Mouse (Mus musculus) midbrain, embryonic 13.5 days (tissue): ENCODE results near the gene Atf3. TPM values are rescaled to one million over a fixed set of nuclear protein-coding genes. Genes with fewer than 3 reads are reported as not detected.

Experiments used
- ATAC-seq: fragments of 200-750 bp; cut with Nextera tagmentation; 2 replicates; pipeline ENCODE4 v1.8.0; 2017; ENCODE audit warnings: mild to moderate bottlenecking, moderate TSS enrichment, moderate library complexity
- H3K27ac ChIP-seq: fragments of 300-500 bp; sonication (generic); 2 replicates; pipeline ENCODE4 v1.5.1; 2015; ENCODE audit warnings: inconsistent platforms, mild to moderate bottlenecking, moderate library complexity
- H3K27me3 ChIP-seq: fragments of 300-500 bp; sonication (generic); 2 replicates; pipeline ENCODE4 v1.6.1; 2015; ENCODE audit warnings: mild to moderate bottlenecking, inconsistent platforms
- H3K36me3 ChIP-seq: fragments of 300-500 bp; sonication (generic); 2 replicates; pipeline ENCODE4 v1.6.1; 2015; ENCODE audit warnings: mild to moderate bottlenecking, inconsistent platforms
- H3K4me1 ChIP-seq: fragments of 300-500 bp; sonication (generic); replicated peaks from 2 replicates; pipeline ENCODE4 v1.6.1; 2015; ENCODE audit warnings: inconsistent platforms
- H3K4me2 ChIP-seq: fragments of 300-500 bp; sonication (generic); replicated peaks from 2 replicates; pipeline ENCODE4 v1.6.1; 2015; ENCODE audit warnings: moderate library complexity, mild to moderate bottlenecking, inconsistent platforms
- H3K4me3 ChIP-seq: fragments of 300-500 bp; sonication (generic); replicated peaks from 2 replicates; pipeline ENCODE4 v1.5.1; 2015; ENCODE audit warnings: mild to moderate bottlenecking, inconsistent platforms
- H3K9ac ChIP-seq: fragments of 300-500 bp; sonication (generic); replicated peaks from 2 replicates; pipeline ENCODE4 v1.6.1; 2015; ENCODE audit warnings: mild to moderate bottlenecking, inconsistent platforms
- H3K9me3 ChIP-seq: fragments of 300-500 bp; sonication (generic); 2 replicates; pipeline ENCODE4 v1.6.1; 2016; ENCODE audit warnings: mild to moderate bottlenecking, inconsistent platforms
- WGBS: fragments of 180-500 bp; shearing (Covaris S2); methylation state at CpG from one replicate; pipeline ENCODE4 v1.1.7; 2015; 5-methylcytosine and 5-hydroxymethylcytosine counted together
- polyA plus RNA-seq: library from polyadenylated mRNA; unstranded; fragments of >200 nt; fragmentation: Nextera tagmentation; extraction: Ambion mirVana; gene quantifications from 2 replicates; pipeline ENCODE4 v1.2.1, GENCODE M21; 2015

Atf3 gene
- polyA plus RNA-seq, 1 experiment from 2014 or later = 0.83 TPM

DNA sequence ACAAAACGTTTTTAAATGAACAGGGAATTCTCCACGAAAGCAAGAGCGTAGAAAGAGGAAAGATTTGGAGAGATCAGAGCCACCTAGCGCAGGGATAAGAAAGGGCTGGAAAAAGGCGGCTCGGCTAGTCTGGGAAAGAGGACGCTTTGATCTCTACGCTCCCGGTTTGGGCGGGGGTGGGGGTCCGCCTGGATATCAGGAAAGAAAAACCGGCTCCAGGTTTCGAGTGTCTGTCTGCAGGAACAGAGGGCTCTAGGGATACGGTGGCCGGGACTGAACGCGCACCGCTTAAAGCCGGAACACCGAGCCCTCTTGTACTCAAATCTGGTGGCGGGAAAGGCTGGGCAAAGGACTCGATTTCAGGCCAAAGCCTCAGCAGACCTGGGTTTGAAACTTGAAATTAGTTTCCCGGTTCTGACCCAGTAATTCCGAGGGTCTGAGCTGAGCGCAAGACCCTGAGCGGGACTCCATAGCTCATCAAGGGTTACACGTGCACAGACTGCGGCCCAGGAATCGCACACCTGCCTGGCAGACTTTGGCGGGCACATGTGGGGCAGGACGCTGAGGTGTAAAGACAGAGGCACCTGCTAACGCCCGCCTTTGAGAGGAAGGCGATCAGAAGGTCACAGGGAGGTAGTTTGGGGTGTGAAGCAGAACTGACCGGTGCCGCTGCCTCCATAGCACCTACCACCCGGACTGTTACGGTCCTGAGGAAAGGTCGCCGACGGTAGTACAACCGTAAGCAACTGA is 33.6 kb downstream of the Atf3 start:
- ATAC-seq = peak; percentile 9; the same call in 1 of the 2 replicates
- Histone ChIP-seq H3K9me3 (no peaks in the 10 kb centered on the region), H3K27me3 (peaks cover 96% of the 10 kb centered on the region), H3K4me2 (peak overlapping the region; percentile 92), H3K4me1 (peaks cover 49% of the 10 kb centered on the region), H3K4me3 (peak overlapping the region; percentile 51), H3K27ac (no peak overlapping the region), H3K36me3 (no peaks in the 10 kb centered on the region), H3K9ac (peak overlapping the region; percentile 42; the same call in 1 of the 2 replicates)
- 1% methylated on average over 42 of the region's 42 CpGs for WGBS

DNA sequence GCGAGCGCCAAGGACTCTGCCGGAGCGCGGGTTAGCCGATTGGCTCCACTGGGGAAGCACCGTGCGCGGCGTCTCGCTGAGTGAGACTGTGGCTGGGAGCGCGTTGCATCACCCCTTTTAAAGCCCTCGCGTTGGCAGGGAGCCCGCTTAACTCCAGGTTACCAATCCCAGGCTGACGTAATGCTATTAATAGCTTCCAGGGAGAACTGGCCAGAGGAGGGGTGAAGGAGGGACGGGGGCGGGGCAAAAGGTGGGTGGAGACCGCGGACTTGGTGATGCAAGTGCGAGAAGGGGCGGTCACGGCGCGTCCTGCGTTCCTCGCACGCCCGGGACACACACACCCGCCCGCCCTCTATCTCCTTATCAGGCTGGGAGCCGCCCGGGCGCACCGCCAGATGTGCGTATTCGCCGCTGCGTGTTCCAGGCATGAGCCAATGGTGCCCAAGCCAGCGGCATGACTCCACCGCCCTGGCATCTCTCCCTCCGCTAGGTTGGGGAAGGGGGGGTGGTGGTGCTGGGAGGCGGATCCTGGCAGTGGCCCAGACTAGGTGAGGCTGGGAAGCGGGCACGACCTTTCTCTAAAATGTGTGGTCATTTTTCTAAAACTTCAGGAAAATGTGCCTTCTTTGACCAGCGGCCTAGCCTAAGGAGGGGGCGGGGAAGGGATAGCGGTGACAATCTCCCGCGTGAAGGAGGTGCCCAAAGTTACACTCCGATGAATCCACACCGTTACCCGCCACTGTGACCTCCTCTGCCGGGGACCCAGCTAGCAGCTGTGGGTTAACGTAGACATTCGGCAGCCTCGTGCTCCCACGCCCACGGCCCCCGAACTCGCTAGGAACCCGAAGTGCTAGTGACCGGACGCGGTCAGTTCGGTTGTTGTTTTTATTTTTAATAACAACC is 34.4 kb downstream of the Atf3 start:
- Histone ChIP-seq H3K9me3 (no peaks in the 10 kb centered on the region), H3K9ac (peak overlapping the region; percentile 62), H3K4me3 (peak overlapping the region; percentile 51), H3K27me3 (peaks cover 90% of the 10 kb centered on the region), H3K4me1 (peaks cover 53% of the 10 kb centered on the region), H3K36me3 (no peaks in the 10 kb centered on the region), H3K27ac (no peak overlapping the region), H3K4me2 (peak overlapping the region; percentile 92)
- peak; percentile 83 for ATAC-seq
- WGBS = under 1% methylated on average over 65 of the region's 67 CpGs

DNA sequence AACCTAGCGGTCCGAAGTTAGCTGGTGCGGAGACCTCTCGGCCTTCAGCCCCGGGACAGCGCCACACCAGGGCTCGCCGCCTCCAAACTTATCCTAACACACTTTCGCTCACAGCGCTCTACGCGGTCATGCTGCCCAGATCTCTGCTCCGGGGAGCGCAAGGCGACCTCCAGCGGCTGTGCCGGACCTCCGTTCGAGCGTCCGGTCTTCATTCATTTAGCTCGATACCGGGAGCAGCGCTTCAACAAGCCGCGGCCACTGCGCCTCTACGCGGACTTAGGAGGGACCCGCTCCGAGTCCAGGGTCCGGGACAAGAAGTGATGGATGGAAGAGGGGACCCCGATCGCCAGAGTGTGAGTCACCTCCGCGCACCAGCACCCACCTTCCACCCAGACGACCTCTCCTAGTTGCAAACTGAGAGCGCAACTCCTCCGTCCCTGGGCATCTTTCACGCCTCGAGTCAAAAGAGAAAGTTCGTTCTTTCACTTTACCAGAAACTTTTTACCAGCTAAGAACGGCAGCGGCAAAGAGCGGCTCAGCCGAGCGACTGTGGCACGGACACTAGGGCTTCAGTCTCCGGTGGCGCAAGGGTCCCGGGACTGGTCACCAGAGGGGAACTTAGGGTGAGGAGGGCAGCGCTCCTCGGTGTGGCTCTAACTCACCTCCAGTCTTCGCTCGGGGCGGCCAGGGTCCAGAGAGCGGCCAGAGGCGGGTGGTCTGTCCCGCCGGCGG is 35.2 kb downstream of the Atf3 start:
- H3K9ac ChIP-seq = peak overlapping the region; percentile 62
- WGBS = 1% methylated on average over 61 of the region's 61 CpGs
- peaks cover 88% of the 10 kb centered on the region for H3K27me3 ChIP-seq
- no peak; the same call in 1 of the 2 replicates for ATAC-seq
- no peaks in the 10 kb centered on the region for H3K9me3 ChIP-seq
- H3K27ac ChIP-seq = no peak overlapping the region
- H3K36me3 ChIP-seq = no peaks in the 10 kb centered on the region
- peak overlapping the region; percentile 51 for H3K4me3 ChIP-seq
- peaks cover 56% of the 10 kb centered on the region for H3K4me1 ChIP-seq
- peak overlapping the region; percentile 92 for H3K4me2 ChIP-seq

DNA sequence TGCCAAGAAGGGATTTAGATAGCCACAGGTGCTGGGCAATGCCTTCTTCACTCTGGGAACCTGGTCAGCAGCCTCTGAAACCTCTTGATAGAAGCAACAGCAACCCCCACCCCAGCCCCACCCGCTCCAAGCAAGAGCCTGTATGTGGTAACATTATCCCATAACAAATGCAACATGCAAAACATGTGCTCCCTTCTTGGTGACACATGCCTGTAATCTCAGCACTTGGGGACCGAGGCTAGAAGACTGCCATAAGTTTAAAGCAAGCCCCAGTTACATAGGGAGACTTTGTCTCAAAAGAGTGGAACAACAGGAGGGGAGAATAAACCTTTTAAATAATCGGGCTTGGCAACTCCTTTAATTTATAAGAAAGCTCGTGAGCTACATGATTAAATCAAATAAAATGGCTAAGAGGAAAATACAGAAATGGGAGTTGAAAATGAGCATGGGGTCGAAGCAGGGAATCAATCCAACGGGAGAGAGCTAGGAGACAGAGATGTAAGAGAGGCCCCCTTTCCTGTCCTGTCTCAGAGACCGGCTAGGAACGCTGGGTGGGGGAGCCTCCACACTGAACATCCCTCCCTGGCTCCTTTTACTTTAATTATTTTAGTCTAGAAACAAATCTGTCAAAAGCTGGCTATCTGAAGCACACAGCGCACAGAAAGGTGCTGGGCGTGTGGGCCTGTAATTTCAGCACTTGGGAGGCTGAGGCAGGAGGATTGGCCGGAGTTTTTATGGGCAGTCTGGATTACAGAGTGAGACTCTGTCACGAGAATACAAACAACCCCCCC is 36.2 kb downstream of the Atf3 start:
- Histone ChIP-seq H3K27ac (no peak overlapping the region), H3K9me3 (no peaks in the 10 kb centered on the region), H3K36me3 (no peaks in the 10 kb centered on the region), H3K4me3 (peak overlapping the region; percentile 51; the same call in 1 of the 2 replicates), H3K4me2 (peak overlapping the region; percentile 92), H3K27me3 (peaks cover 81% of the 10 kb centered on the region), H3K9ac (no peak overlapping the region), H3K4me1 (peaks cover 52% of the 10 kb centered on the region)
- 50% methylated on average over 12 of the region's 12 CpGs for WGBS
- no peak for ATAC-seq

DNA sequence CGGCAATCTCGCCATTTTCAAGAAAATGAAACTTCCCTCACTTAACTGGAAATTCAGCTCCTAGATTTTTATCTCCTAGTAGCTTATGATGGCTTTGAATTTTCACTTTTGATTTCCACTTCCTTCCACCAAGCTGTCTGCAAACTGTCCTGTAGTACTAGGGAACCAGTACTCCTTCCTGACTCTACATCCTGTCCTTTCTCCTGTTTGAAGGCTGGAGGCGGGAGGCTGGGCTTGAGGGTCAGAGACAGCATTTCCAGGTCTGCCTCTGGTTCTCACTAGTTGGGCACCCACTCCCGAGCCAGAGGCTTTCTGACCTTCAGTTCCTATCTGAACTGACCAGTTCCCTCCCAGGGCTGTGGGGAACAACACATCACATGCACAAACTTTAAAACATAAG is 37.4 kb downstream of the Atf3 start:
- Histone ChIP-seq H3K36me3 (no peaks in the 10 kb centered on the region), H3K4me1 (peaks cover 39% of the 10 kb centered on the region), H3K27me3 (peaks cover 70% of the 10 kb centered on the region), H3K27ac (no peak overlapping the region), H3K9ac (no peak overlapping the region), H3K4me3 (no peak overlapping the region), H3K9me3 (no peaks in the 10 kb centered on the region), H3K4me2 (no peak overlapping the region)
- 69% methylated on average over 4 of the region's 4 CpGs for WGBS
- ATAC-seq = no peak

DNA sequence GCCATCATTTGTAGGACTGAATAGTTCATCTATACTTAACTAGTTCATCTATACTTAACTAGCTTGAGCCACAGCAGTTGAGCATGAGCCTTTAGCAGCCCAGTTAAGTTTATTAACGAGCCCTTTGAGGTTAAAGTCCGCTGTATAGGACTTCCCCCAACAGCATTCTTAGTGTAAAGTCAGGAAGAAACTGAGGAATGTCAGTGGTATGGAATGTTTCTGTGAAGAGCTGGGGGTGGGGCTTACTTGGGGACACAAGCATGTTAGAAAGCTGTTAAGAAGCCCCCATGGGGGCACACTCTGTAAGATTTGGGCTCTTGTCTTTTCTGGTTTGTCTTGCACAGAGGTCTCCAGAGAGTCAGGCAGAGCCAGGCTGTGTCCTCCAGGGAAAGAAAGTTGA is 38.0 kb downstream of the Atf3 start:
- no peak overlapping the region for H3K27ac ChIP-seq
- no peak overlapping the region for H3K4me3 ChIP-seq
- H3K36me3 ChIP-seq = no peaks in the 10 kb centered on the region
- no peak overlapping the region for H3K9ac ChIP-seq
- H3K4me2 ChIP-seq = no peak overlapping the region
- 49% methylated on average over 2 of the region's 2 CpGs for WGBS
- peaks cover 34% of the 10 kb centered on the region for H3K4me1 ChIP-seq
- H3K27me3 ChIP-seq = peaks cover 64% of the 10 kb centered on the region
- no peak for ATAC-seq
- no peaks in the 10 kb centered on the region for H3K9me3 ChIP-seq

DNA sequence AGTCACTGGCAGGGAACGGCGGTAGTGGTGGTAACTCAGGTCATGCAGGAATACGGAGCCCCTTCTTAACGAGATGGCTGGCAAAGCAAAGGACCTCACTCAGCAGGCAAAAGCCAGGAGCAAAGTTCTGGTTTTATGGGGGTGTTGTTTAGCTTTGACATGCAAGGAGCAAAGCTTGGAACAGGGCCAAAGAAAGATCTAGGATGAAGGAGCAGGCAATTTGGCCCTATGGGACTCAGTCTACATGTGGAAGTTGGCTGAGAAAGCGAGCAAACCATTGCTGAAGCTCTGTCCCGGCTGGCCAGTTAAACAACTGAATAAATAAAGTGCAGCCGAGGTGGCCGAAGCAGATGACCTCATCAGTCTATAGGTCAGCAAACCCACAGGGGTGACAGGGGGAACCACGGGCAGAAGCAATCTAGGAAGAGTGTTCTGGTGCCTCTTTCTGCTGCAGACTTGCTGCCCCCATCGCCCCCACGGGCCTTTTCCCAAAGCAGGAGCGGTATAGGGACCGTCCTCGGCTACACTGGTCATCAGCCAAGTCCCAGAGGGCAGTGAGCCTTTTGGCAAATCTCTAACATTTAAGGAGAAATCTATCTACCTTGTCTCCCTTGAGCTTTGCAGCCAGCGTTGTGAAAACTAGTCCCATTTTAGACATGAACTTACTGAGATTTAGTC is 39.2 kb downstream of the Atf3 start:
- Histone ChIP-seq H3K4me3 (no peak overlapping the region), H3K27me3 (peaks cover 52% of the 10 kb centered on the region)
- WGBS = 44% methylated on average over 15 of the region's 15 CpGs

DNA sequence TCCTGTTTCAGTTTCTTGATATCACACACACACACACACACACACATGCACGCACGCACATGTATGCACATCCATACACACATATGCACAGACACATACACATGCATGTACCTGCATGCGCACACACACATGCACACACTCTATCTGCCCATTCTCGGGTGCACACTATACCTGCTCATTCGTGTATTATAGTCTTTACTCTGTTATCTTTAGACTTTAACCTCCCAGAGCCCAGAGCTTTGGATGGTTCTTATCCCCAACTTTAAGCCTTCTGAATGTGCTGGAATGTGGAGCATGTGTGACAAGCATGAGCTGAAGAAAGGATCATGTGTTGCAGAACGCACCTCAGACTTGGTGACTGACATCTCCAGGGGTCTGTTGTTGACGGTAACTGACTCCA is 41.0 kb downstream of the Atf3 start:
- Histone ChIP-seq H3K4me1 (peaks cover 7% of the 10 kb centered on the region; the same call in 1 of the 2 replicates), H3K4me2 (no peak overlapping the region), H3K9me3 (no peaks in the 10 kb centered on the region), H3K4me3 (no peak overlapping the region), H3K27ac (no peak overlapping the region), H3K9ac (no peak overlapping the region), H3K36me3 (no peaks in the 10 kb centered on the region), H3K27me3 (peaks cover 34% of the 10 kb centered on the region)
- no peak for ATAC-seq
- 81% methylated on average over 7 of the region's 7 CpGs for WGBS

More for the DNA sequence above, 39.2 kb downstream of the Atf3 start:
- no peak for ATAC-seq
- no peak overlapping the region for H3K9ac ChIP-seq
- no peak overlapping the region for H3K27ac ChIP-seq
- no peaks in the 10 kb centered on the region for H3K9me3 ChIP-seq
- no peaks in the 10 kb centered on the region for H3K36me3 ChIP-seq
- H3K4me1 ChIP-seq = peaks cover 22% of the 10 kb centered on the region
- no peak overlapping the region for H3K4me2 ChIP-seq

DNA sequence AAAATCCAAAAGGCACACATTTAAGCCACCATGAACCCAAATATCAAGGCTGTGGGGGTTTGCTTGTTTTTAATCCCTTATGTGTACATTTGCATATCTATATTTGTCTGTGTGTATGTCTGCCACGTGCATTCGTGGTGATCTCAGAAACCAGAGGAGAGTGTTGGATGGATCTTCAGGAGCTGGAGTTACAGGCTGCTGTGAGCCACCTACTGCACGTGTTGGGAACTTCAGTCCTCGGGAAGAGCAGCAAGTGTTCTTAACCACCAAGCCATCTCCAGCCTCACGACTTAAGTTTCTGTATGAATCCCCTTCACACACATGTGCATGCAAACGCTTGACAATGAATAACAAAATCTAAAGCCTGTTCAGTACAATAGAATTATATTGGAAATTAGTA is 45.4 kb downstream of the Atf3 start:
- H3K9me3 ChIP-seq = no peaks in the 10 kb centered on the region
- no peak for ATAC-seq
- 19% methylated on average over 6 of the region's 6 CpGs for WGBS
- H3K4me3 ChIP-seq = no peak overlapping the region
- no peaks in the 10 kb centered on the region for H3K36me3 ChIP-seq
- peaks cover 2% of the 10 kb centered on the region; the same call in 1 of the 2 replicates for H3K27me3 ChIP-seq
- no peak overlapping the region for H3K27ac ChIP-seq
- H3K9ac ChIP-seq = no peak overlapping the region
- no peaks in the 10 kb centered on the region for H3K4me1 ChIP-seq
- no peak overlapping the region for H3K4me2 ChIP-seq

DNA sequence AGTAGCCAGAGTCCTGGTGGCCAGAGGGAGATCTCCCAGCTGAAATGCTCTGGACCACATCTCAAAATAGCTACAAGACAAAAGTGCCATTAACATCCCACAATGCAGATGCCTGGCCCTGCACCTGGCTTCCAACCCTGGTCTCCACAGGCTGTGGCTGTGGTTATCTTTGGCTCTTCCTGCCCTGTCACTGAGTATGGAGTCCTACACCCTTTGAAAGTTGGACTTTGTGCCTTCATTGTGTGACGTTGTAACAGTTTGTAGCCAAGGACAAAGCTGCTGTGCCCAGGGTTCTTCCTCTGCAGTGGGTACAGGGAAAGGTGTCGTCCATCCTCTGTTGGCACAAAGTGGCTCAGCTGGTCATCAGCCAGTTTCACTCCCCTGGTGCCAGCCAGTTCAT is 47.4 kb downstream of the Atf3 start:
- ATAC-seq = no peak
- Histone ChIP-seq H3K4me1 (peaks cover 6% of the 10 kb centered on the region), H3K27me3 (no peaks in the 10 kb centered on the region), H3K9me3 (no peaks in the 10 kb centered on the region), H3K4me3 (no peak overlapping the region), H3K9ac (no peak overlapping the region), H3K27ac (no peak overlapping the region), H3K4me2 (no peak overlapping the region), H3K36me3 (no peaks in the 10 kb centered on the region)
- WGBS = 83% methylated on average over 2 of the region's 2 CpGs

DNA sequence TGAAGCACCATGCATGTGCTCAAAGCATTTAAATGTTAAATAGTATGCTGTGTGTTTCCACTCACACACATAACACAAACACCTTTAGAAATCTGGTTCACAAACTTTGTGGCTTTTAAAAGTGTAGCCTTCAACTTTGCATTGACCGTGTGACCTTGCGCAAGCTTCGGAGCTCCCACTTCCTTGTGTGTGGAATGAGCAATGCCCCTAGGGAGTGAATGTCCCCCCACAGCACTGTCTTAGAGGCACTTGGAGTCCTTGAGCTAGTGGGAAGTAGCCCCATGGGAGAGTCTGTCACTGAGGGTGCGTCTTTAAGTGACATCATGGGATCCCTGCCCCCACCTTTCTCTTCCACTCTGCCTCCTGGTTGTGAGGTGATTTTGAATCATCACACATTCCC is 51.6 kb downstream of the Atf3 start:
- Histone ChIP-seq H3K4me3 (no peak overlapping the region), H3K27me3 (no peaks in the 10 kb centered on the region), H3K9me3 (no peaks in the 10 kb centered on the region), H3K27ac (no peak overlapping the region), H3K9ac (no peak overlapping the region), H3K36me3 (no peaks in the 10 kb centered on the region), H3K4me2 (no peak overlapping the region), H3K4me1 (peaks cover 7% of the 10 kb centered on the region)
- no peak for ATAC-seq
- 84% methylated on average over 4 of the region's 4 CpGs for WGBS
